Mouse (Mus musculus): ENCODE data around the gene Ppp1r16b.

The Ppp1r16b gene

GRCm38 (mm10) chr2:158665098-158665497 lies at the start of gene Ppp1r16b:
Gene Ppp1r16b, plus strand, starts transcription at chr2:158665398.
- 76% methylated on average over 4 of the region's 4 CpGs for WGBS

DNA sequence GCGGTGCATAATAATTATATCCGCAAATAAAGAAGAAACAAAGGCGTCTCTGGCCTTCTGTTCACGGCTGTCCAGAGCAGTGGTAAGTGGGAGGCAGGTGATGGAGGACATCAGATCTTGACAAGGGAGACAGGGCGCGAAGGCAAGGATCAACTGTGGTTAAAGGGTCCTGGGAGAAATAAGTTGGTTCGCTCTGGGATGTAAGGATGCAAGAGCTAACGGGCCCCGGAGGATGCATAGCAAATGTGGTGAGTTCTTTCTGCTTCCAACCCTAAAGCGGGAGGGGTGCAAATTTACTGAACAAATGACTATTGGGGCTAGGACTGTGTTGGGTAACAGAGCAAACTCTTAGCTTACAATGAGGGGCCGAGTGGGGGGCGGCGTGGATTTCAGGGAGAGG lies 49.5 kb upstream of the Ppp1r16b start:
- WGBS, result 4% methylated on average over 13 of the region's 13 CpGs

- WGBS, result 4% methylated on average over 12 of the region's 12 CpGs
Measured at GRCm38 (mm10) chr2:158616296-158616695, 48.9 kb upstream of the Ppp1r16b start.

DNA sequence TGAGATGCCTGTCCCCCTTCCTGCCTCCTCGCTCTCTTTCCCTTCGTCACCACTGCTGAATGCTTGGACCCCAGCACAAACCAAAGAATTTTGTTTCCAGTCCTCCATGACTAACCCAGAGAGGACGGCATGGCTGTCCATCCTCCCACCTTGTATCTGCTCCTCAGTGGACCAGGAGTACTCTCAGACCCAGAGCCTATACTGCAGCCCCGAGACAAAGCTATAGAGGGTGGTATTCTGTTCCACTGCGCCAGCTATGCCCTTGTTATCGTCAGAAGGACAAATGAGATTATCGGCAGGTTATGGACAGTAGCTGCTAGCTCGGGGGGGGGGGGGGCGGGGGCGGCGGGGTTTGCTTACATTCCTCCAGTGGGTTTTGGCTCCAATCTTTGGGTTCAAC lies 48.4 kb upstream of the Ppp1r16b start:
- WGBS, result 23% methylated on average over 11 of the region's 11 CpGs

DNA sequence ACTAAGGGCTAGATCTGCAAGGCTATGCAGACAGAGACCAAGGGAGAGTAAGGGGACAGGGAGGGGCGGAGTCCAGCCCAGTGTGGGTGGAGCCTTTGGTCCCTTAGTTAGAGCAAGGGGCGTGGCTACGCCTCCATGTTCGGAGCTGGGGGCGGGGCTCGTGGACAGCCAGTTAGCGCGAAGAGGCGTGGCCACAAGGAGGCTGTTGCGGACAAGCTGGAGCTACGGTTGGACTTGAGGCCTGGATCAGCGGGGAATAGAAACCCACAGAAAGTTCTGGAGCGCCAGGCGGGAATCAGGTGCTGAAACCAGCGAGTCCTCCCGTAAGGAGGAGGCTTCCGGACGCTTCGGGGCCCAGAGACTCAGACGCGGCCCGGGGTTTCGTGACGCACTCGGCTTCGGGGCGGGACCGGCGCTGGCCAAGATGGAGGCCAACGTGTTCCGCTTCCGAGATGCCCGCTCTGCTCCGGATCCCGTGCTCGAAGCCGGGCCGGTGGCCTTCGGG lies 40.4 kb upstream of the Ppp1r16b start, which contains the start of gene Actr5:
Actr5 (plus strand) TSS at position 171 of the 505 bp plus-strand sequence.
- WGBS, result under 1% methylated on average over 39 of the region's 39 CpGs

DNA sequence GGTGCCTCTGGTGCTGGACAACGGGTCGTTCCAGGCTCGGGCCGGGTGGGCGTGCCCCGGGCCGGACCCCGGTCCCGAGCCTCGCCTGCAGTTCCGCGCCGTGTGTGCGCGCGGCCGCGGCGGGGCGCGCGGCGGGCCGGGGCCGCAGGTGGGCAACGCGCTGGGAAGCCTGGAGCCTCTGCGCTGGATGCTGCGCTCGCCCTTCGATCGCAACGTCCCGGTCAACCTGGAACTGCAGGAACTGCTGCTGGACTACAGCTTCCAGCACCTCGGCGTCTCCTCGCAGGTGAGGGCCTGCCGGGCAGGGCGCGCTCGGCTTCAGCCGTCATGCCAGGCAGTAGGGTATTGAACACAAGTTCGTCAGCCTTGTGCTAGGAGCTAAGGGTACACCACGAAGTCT lies 40.0 kb upstream of the Ppp1r16b start:
- 1% methylated on average over 44 of the region's 44 CpGs for WGBS

- 29% methylated on average over 8 of the region's 8 CpGs for WGBS
Measured at GRCm38 (mm10) chr2:158625697-158626096, 39.5 kb upstream of the Ppp1r16b start.

- WGBS, result 66% methylated on average over 3 of the region's 3 CpGs
Measured at GRCm38 (mm10) chr2:158628858-158629257, 36.3 kb upstream of the Ppp1r16b start.

GRCm38 (mm10) chr2:158629414-158629813 lies 35.8 kb upstream of the Ppp1r16b start:
- WGBS, result 56% methylated on average over 1 of the region's 1 CpGs

GRCm38 (mm10) chr2:158631873-158632272 lies 33.3 kb upstream of the Ppp1r16b start:
- WGBS, result 72% methylated on average over 5 of the region's 5 CpGs

DNA sequence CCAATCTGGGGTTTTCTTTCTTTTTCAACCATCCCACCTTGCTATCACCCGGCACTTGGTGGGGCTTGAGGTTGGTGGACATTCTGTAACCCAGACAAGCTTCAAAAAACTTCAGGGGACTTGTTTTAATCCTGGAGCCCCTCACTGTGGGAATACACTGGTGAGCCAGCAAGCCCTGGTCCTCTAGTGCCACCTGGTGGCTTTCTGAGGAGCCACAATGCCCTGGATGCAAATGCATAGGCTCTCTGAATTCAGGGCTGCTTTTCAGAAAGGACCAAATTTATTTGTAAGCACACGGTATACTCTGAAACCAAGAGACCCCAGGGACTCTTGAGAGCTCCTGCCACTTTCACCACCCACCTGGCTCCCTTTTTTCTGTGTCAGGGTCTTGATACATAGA lies 23.3 kb upstream of the Ppp1r16b start:
- WGBS, result 13% methylated on average over 2 of the region's 2 CpGs

GRCm38 (mm10) chr2:158642587-158642986 lies 22.6 kb upstream of the Ppp1r16b start:
- WGBS, result 57% methylated on average over 2 of the region's 2 CpGs

DNA sequence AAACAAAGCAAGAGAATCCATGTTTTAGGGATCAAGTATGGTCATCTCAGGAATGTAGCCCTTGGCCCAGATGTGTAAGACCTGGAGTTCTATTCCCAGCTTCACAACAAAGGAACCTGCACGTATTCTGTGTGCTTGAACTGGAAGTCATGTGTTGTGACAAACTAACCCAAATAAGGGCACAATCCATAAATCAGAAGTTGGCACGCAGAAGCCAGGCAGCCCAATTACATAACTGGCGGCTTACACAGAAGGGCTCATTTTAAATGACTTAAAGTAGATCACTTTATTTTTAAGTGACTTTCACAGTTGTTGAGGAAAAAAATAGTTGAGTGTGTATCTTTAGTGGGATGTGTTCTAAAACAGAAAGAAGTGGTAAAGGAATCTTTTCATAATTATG lies 21.4 kb upstream of the Ppp1r16b start:
- 55% methylated on average over 3 of the region's 3 CpGs for WGBS

DNA sequence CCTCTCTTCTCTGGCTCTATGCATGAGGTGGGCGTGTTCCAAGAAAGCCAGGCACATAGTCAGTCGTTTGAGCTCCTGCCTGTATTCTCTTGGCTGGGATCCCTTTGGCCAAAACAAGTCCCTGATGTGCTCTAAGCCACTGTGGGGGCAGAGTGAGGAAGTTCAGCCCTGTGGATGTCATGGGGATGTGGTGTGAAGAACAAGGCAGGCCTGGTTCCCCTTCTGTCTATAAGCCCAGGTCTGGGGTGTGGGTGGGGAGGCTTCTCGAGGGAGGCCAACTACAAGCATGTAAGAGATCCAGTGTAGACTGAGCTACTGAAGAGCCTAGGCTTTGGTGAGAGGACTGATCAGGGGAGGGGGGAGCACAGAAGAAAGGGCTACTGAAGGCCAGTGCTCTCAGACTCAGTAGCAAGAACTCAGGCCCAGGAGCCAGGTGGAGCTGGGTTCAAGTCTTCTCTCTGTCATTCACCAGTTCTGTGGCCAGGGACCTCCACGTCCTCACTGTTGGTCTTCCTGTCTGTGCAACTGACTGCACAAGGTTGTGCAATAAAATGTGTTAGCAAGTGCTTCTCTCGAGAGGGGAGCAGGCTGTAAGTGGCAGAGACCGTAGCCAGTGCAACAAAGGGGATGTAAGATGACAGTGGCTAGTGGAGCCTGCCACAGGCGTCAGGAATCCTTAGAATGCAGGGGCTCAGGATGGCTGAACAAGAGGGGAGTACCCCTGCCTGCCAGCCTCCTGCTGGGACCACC lies 13.9 kb upstream of the Ppp1r16b start:
- 69% methylated on average over 7 of the region's 7 CpGs for WGBS

- WGBS, result 3% methylated on average over 4 of the region's 4 CpGs
Measured at GRCm38 (mm10) chr2:158652985-158653384, 12.2 kb upstream of the Ppp1r16b start.

- WGBS, result 55% methylated on average over 9 of the region's 9 CpGs
Measured at GRCm38 (mm10) chr2:158654717-158655116, 10.5 kb upstream of the Ppp1r16b start.

DNA sequence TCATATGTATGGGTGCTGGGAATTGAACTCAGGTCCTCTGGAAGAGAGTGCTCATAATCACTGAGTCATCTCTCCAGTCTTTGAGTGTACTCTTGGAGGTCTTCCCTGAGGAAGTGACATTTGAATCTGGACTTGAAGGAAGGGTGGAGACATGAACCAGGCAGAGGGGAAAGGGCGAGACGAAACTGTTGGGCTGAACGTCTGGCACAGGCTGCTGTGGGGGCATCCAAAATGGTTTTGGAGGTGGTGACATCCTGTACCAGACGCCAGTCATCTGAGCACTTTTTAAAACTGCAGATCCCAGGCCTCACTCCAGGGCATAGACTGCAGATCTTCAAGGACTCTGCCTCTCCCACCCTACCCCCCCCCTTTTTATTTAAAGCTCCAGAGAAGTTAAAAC lies 9.4 kb upstream of the Ppp1r16b start:
- WGBS, result 74% methylated on average over 4 of the region's 4 CpGs

GRCm38 (mm10) chr2:158658822-158659221 lies 6.4 kb upstream of the Ppp1r16b start:
- WGBS, result 60% methylated on average over 6 of the region's 6 CpGs

- WGBS, result 85% methylated on average over 3 of the region's 3 CpGs
Measured at GRCm38 (mm10) chr2:158659346-158659745, 5.9 kb upstream of the Ppp1r16b start.

GRCm38 (mm10) chr2:158666071-158666800 lies 1.0 kb downstream of the Ppp1r16b start:
- 57% methylated on average over 13 of the region's 13 CpGs for WGBS

- under 1% methylated on average over 47 of the region's 47 CpGs for WGBS
Measured at GRCm38 (mm10) chr2:158667022-158667670, 1.9 kb downstream of the Ppp1r16b start.
